Mouse (Mus musculus): ENCODE results near the gene Baiap2l2. TPM values are rescaled to one million over a fixed set of nuclear protein-coding genes. Genes with fewer than 3 reads are reported as not detected.
A peak's percentile ranks its signal among the peaks of the same experiment; 100 is the strongest.

Baiap2l2 gene
- total RNA-seq, 1 experiment from 2014 or later, result 0.57 TPM

DNA sequence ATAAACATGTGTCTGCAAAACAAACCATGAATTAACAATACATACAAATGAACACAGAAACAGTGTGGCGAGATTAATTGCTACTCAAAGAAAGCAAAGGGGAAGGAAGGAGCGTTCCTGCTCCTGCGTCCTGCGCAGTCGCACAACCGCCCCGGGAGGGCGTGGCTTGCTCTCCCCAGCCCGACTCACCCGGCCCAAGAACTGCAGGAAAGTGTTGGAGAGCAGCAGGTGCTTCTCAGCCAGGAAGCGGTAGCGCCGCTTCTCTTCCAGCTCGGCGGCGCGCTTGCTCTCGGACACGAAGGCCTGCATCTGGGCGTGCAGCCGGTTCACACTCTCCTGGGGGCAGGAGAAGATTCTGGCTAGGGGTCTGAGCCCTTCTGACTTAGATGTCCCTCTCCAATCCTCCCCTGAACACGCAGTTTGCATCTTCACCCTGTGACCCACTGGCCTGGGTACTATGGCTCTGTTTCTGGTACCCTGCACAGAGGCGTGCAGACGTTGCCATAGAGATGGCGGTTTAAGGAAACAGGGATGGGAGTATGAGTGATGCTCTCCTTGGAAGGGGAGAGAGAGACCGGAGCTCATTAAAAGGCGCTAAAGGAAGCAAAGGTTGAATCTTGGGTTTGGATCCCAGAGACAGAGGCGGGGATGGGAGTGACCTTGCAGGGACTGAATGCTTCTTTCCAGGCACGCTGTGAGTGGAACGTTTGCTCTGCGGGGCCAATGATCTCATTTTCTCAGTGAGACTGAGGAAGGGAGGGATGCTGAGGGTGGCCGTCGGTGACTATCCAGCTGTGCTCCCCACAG, 14.8 kb downstream of the Baiap2l2 start:
- ATAC-seq (replicated peaks; ENCODE audit: insufficient number of reproducible peaks, low FRiP score, low TSS enrichment, poor library complexity, severe bottlenecking), result peak; percentile 68

DNA sequence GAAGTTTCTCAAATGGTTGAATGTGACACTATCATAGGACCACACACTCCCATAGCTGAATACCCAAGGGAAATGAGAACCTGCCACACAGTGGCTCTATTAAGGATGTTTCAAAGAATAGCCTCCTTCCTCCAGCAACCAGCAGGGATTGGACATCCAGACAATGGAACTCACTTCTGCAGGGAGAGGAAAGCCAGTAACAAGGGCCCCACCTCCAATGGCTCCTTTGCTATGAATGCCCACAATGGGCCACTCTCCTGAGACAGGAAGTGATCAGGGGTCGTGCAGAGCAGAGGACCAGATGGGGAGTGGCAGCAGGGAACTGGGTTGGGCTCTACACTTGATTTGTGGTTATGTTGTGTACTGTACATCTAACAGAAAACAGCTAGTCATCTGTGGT, 16.8 kb downstream of the Baiap2l2 start:
- ATAC-seq (replicated peaks; ENCODE audit: insufficient number of reproducible peaks, low FRiP score, low TSS enrichment, poor library complexity, severe bottlenecking), result no peak

DNA sequence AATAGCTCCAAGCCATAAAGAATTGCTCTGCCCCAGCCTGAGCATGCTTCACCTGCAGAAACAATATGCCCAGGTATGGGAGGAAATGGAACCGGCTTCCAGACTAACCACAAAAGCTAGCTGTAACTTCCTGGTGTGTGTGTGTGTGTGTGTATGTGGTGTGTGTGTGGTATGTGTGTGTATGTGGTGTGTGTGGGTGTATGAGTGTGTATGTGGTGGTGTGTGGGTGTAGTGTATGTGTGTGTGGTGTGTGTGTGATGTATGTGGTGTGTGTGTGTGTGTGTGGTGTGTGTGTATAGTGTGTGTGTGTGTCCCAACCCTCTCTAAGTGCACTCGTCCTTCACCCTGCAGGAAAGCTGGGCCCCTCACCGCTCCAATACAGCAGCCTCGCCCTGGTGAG, 20.0 kb downstream of the Baiap2l2 start:
- ATAC-seq (replicated peaks; ENCODE audit: insufficient number of reproducible peaks, low FRiP score, low TSS enrichment, poor library complexity, severe bottlenecking), result no peak

DNA sequence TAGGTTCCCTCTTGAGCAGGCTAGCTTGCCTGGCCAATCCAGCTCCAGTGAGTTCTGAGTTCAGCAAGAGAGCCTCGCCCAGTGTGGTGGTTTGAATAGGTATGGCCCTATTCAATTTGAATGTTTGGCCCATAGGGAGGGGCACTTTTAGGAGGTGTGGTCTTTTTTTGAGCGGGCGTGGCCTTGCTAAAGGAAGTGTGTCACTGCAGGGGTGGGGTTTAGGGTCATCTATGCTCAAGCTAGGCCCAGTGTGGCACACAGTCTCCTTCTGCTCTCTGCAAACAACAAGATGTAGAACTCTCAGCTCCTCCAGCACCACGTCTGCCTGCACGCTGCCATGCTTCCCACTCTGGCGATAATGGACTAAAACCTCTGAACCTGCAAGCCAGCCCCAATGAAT, 21.6 kb downstream of the Baiap2l2 start:
- no peak for ATAC-seq (replicated peaks; ENCODE audit: insufficient number of reproducible peaks, low FRiP score, low TSS enrichment, poor library complexity, severe bottlenecking)

DNA sequence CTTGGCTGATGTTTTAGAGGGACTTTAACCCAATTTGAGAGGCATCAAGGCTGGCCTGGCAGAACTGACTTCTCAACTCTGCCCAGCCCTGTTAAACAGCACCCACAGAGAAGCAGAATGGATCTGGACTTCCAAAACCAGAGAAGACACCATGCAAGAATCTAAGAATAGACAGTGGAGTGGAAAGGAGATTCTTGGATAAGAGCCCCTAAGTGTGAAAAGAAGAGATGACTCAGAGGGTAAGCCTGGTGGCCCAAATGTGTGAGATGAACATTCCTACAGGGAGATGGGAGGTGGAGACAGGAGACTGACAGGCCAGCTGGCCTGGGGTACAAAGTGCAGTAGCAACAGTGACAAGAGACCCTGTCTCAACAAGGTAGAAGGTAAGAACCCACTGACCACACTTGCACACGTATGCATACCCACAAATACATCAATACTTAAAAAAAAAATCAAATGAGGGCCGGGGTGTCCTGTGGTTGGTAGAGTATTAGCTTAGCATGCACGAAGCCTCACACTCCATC, 22.5 kb downstream of the Baiap2l2 start:
- no peak for ATAC-seq (replicated peaks; ENCODE audit: insufficient number of reproducible peaks, low FRiP score, low TSS enrichment, poor library complexity, severe bottlenecking)

DNA sequence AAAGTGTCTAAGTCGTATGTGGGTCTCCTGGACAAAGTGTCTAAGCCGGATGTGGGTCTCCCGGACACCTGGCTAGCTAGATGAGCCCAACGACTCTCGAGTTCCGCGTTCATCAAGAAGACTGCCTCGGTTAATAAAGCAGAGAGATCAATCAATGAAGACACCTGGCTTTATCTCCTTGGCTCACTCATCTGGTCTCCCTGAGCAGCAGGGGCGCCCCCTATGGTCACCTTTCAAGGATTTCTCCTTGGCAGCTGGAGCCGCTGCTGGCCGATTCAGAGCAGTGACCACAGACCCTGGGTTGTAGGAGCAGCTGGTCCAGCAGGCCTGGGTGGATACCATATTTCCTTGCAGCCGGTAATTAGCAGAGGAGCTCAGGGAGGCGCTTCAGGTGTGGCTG, 23.0 kb downstream of the Baiap2l2 start:
- no peak for ATAC-seq (replicated peaks; ENCODE audit: insufficient number of reproducible peaks, low FRiP score, low TSS enrichment, poor library complexity, severe bottlenecking)

DNA sequence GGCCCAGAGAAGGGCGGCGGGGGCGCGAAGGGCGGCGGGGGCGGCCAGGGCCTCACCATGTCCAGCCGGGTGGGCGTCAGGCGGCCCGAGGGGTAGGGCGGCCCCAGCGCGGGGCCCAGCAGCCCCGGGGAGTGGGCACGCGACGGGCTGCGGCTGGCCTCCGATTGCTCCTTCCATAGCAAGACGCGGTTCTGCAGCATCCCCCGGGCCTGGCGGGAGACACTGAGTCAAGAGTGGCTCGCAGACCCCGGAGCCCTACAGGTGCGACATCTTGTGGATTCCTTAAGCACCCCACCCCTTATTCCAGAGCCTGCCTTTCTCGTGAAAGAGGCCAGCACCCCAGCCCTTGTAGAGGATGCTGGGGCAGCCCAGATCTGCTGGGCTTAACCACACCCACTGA, 23.6 kb downstream of the Baiap2l2 start:
- no peak for ATAC-seq (replicated peaks; ENCODE audit: insufficient number of reproducible peaks, low FRiP score, low TSS enrichment, poor library complexity, severe bottlenecking)

DNA sequence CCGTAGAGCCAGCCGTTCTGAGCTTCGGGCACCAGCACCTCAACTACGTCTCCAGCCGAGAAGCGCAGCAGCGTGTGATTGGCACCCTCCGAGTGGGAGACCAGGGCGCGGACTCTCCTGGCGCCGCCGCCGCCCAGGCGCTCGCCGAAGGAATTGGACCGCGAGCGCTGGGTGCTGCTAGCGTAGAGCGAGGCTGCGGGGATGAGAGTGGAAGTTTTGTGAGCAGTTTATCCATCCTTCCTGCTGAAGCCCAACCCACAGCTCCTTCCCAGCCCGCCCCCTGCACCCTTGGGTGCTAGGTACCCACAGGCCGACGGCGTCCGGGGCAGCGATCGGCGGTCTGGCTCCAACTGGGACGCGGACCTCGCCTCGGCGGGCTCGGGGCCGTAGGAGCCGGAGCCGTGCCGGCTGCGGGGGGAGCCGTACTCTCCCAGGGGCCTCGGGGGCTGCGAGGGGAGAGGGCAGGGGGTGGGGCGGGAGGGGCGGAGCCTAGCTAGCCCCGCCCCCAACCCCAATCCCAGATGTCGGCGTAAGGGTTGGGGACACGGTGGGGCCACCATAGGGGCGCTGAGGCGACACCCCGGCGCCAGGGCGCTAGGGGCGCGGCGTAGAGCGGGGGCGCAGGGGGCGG, 24.1 kb downstream of the Baiap2l2 start:
- no peak for ATAC-seq (replicated peaks; ENCODE audit: insufficient number of reproducible peaks, low FRiP score, low TSS enrichment, poor library complexity, severe bottlenecking)

DNA sequence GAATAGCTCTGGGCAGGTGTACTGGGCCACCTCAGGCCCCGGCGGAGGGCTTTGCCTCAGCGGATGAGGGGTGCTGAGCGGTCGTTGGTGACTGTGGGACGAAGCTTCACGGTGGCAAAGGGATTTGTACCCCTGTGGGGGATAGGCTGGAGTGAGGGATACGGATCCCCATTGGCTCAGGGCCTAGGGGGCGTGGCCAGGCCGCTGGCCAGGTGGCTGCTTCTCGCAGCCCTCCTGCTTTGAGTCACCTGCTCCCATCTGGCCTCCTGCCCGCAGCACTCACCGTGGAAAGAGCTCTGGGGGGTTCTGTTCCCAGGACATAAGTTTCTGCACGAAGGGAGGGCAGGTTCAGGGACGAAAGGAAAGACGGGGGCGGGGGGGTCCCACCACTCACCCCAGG, 26.8 kb downstream of the Baiap2l2 start:
- no peak for ATAC-seq (replicated peaks; ENCODE audit: insufficient number of reproducible peaks, low FRiP score, low TSS enrichment, poor library complexity, severe bottlenecking)

DNA sequence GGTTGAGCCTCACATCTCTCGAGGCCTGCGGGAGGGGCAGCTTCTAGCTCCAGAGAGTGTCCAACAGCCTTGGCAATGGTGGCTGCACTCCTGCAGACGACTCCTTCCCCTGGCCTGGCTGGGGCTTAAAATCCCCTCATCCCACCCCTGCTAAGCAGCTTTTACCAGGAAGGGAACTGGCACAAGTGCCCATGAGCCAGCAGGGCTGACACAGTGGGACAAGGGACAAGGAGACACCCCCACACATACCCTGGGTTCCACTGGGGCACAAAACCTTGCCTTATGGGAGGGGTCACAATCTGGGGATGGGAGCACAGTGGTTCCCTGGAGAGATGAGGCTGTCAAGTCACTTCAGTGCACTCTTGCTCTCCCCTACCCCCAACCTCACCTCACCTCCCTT, 30.7 kb downstream of the Baiap2l2 start, which contains the start of gene Slc16a8:
Gene Slc16a8, minus strand, starts transcription at position 101 of the 400 bp plus-strand sequence.
- ATAC-seq (replicated peaks; ENCODE audit: insufficient number of reproducible peaks, low FRiP score, low TSS enrichment, poor library complexity, severe bottlenecking), result no peak

DNA sequence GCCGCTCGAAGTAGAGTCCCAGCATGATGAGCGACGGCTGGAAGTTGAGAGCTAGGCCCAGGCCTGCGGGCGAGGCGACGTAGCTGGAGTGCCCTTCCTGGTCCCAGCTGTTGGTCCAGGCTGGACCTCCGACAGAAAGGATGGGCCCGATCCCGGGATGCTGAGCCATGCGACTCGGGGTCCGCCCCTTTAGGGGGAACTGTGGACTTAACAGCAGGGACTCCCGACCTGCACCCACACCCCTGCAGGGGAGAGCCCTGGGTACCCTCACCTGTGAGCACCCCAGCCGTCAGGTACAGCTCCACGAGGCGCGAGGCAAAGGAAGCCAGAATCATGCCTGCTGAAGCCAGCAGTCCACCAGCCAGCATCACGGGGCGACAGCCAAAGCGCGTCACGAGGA, 32.8 kb downstream of the Baiap2l2 start:
- ATAC-seq (replicated peaks; ENCODE audit: insufficient number of reproducible peaks, low FRiP score, low TSS enrichment, poor library complexity, severe bottlenecking), result no peak

DNA sequence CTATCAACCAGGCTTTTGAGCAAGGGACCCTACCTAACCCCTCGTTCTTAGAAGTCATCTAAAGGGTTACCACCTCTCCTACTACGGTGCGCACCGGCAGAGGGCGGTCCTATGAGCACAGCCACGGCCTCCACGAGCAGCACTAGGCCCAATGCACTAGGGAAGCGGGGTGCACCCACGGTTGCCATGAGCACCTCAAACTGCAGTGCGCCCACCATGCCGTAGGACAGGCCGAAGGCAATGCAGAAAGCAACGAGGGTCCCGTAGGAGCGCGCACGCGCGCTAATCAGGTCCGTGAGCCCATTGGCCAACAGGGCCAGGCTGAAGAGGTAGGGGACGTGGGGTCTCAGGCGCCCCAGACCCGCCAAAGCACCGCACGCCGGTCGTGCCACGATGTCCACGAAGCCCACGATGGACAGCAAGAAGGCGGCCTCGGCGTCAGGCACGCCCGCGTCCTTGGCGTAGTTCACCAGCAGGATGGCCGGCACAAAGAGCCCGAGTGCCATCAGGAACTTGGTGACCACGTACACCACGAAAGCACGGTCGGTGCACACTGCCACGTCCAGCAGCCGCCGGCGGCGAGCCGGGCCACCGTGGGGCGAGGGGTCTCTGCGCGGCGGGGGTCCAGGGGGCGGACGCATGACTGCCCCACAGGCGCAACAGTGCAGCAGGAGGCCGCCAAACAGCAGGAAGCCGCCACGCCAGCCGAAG, 33.4 kb downstream of the Baiap2l2 start:
- no peak for ATAC-seq (replicated peaks; ENCODE audit: insufficient number of reproducible peaks, low FRiP score, low TSS enrichment, poor library complexity, severe bottlenecking)

DNA sequence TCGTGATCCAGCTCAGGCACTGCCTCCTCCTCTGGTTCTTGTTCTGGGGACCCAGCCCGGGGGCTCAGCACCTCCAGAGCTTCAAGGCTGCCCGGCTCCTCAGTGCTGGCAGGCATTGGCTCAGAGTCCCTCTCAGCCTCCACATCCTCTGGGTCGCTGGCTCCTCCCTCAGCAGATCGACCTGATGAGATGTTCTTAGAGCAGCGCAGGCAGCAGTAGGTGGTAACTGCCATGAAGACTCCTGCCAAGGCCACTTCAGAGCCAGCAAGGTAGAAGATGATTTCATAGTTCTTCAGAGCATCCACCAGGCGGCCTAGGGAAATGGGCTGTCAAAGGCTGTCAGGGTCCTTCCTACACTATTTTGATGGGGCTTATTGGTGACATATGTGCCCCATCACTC, 34.2 kb downstream of the Baiap2l2 start:
- no peak for ATAC-seq (replicated peaks; ENCODE audit: insufficient number of reproducible peaks, low FRiP score, low TSS enrichment, poor library complexity, severe bottlenecking)

DNA sequence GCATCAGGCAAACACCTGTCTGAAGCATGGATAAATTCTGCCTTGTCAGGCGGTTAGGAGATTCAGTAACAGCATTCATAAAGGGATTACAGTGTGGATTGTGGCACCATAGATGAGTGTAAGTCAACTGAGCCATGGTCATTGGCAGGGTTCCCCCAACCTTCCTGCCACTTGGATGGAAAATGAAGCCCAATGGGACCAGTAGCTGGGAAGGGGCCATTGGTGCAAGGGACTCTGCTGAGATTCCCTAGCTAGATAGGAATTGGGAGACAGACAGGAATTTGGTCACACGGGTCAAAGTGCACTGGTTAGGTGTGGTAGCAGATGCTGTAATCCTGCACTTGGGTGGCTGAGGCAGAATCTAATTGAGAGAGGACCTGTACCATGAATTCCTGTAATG, 35.1 kb downstream of the Baiap2l2 start:
- ATAC-seq (replicated peaks; ENCODE audit: insufficient number of reproducible peaks, low FRiP score, low TSS enrichment, poor library complexity, severe bottlenecking), result no peak

DNA sequence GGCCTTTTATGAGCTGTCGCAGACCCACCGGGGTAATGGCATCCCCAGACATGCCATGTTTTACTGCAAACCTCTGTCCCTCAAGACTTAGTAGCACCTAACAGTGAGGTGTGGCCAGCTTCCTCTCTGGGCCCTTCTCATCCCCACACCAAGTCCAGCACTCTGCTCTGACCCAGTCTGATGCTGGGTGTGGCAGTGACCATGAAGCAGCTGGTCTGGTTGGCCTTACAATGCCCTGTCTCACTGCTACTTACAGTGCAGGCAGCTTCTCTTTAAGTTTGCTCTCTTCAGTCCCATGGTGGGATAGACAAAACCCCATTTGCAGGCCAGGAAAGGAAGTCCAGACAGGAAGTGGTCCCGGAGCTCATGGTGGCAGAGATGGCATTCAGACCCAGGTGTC, 40.0 kb downstream of the Baiap2l2 start:
- ATAC-seq (replicated peaks; ENCODE audit: insufficient number of reproducible peaks, low FRiP score, low TSS enrichment, poor library complexity, severe bottlenecking), result no peak

DNA sequence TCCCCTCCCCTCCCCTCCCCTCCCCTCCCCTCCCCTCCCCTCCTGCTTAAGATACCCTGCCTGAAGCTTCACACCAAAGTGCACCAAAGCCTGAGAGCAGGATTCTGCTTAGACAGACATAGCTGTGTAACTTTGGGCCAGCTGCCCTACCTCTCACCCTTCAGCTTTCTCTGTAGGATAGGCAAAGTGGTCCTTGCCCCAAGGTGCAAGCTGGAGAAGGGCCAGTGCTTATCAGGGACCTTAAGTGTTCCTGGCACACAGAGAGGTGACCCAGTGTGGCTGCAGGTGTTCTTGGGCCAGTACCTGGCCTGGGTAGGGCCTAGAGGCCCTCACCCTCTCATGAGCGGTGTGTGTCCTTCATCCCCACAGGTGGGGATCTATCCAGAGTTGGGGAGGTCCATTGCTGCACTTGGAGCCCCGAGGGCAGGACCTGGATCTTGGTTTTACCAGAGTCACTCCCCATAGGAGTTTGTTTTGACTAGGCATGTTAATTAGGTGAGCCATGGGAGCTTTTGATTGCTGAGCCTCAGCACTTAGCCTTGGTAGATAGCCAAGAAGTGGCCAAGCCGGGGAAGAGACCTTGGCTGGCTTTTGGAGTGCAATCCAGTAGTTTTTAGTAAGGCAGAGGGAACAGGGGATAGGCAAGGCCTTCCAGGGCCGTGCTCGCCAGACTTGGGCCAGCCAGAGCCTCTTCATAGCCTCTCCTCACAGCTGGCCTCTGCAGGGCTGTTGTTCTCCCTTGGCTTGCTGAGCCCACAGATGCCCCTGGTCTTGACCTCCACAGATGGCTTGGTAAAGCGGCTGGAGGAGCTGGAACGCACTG, 41.1 kb downstream of the Baiap2l2 start:
- ATAC-seq (replicated peaks; ENCODE audit: insufficient number of reproducible peaks, low FRiP score, low TSS enrichment, poor library complexity, severe bottlenecking), result no peak

DNA sequence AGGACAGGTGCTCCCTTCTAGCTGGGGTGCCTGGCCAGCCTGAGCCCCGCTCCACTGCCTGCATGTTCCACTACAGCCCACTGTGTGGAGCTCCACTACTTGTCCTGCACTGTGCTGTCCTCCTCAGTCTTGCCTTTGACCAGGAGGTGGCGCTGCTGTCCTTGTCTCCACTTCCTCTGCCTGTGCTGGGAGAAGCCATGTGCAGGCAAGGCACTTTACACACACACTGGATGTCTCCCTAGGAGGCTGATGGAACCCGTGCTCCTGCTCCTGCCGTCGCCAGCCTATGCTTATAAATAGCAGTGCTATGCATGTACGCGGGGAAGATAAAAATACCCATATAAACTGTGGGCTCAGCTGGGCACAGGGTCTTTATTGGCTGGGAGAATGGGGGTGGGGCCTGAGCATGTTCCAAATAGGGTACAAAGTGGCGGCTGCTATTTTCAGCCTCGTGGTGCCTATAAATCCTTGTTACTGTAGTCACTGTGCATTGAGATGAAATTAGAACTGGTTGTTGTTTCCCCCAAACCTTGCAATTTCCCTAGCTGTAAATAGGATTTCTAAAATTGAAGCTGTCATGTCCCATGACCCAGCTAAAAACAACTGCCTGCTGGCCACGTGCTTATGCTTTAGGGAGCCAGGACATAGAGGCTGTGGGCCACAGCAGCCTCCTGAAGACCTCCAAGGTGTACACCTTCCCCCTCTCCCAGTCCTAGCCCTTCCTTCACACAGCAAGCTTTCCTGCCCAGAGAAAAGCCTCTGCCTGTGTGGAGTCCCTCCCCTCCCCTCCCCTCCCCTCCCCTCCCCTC, 41.9 kb downstream of the Baiap2l2 start:
- ATAC-seq (replicated peaks; ENCODE audit: insufficient number of reproducible peaks, low FRiP score, low TSS enrichment, poor library complexity, severe bottlenecking), result peak; percentile 95
